Mouse (Mus musculus) embryonic facial prominence, embryonic 11.5 days (tissue): ENCODE measurements around the gene Ica1. TPM values are rescaled to one million over a fixed set of nuclear protein-coding genes. Genes with fewer than 3 reads are reported as not detected.

Source experiments
- ATAC-seq: fragments of 200-750 bp; cut with Nextera tagmentation; replicated peaks from 2 replicates; pipeline ENCODE4 v1.8.0; 2017; ENCODE audit warnings: low read depth; ENCODE audit not compliant: insufficient number of reproducible peaks, low FRiP score, low TSS enrichment
- DNase-seq: peaks from one replicate; pipeline ENCODE4 v3.0.0-alpha.2; 2015; ENCODE audit warnings: low spot score
- H3K27ac ChIP-seq: fragments of 300-500 bp; sonication (generic); replicated peaks from 2 replicates; pipeline ENCODE4 v1.5.1; 2014; ENCODE audit warnings: mild to moderate bottlenecking, low read depth, low read length, control low read depth
- H3K27me3 ChIP-seq: fragments of 300-500 bp; sonication (generic); 2 replicates; pipeline ENCODE4 v1.6.1; 2014; ENCODE audit warnings: mild to moderate bottlenecking, low read length, moderate library complexity, mixed read lengths; ENCODE audit not compliant: control insufficient read depth, insufficient read depth
- H3K36me3 ChIP-seq: fragments of 300-500 bp; sonication (generic); replicated peaks from 2 replicates; pipeline ENCODE4 v1.6.1; 2014; ENCODE audit warnings: low read depth, mild to moderate bottlenecking, low read length, moderate library complexity, mixed read lengths; ENCODE audit not compliant: control insufficient read depth, insufficient read depth
- H3K4me1 ChIP-seq: fragments of 300-500 bp; sonication (generic); 2 replicates; pipeline ENCODE4 v1.6.1; 2014; ENCODE audit warnings: low read length, mixed read lengths; ENCODE audit not compliant: control insufficient read depth, insufficient read depth
- H3K4me2 ChIP-seq: fragments of 300-500 bp; sonication (generic); 2 replicates; pipeline ENCODE4 v1.6.1; 2014; ENCODE audit warnings: low read depth, mild to moderate bottlenecking, control low read depth, low read length, moderate library complexity
- H3K4me3 ChIP-seq: fragments of 300-500 bp; sonication (generic); 2 replicates; pipeline ENCODE4 v1.5.1; 2014; ENCODE audit warnings: low read depth, low read length, control low read depth
- H3K9ac ChIP-seq: fragments of 300-500 bp; sonication (generic); replicated peaks from 2 replicates; pipeline ENCODE4 v1.6.1; 2014; ENCODE audit warnings: mild to moderate bottlenecking, control low read depth, low read length
- H3K9me3 ChIP-seq: fragments of 300-500 bp; sonication (generic); replicated peaks from 2 replicates; pipeline ENCODE4 v1.6.1; 2016; ENCODE audit warnings: mild to moderate bottlenecking, low read length, inconsistent platforms, mixed read lengths; ENCODE audit not compliant: control insufficient read depth
- WGBS: fragments of 180-500 bp; shearing (Covaris S2); extraction: QIAGEN DNeasy Blood & Tissue Kit; methylation state at CpG from one replicate; pipeline ENCODE4 v1.1.7; 2014; 5-methylcytosine and 5-hydroxymethylcytosine counted together
- polyA plus RNA-seq: library from polyadenylated mRNA; unstranded; fragments of >200 nt; fragmentation: Nextera tagmentation; extraction: Ambion mirVana; gene quantifications from 2 replicates; pipeline ENCODE4 v1.2.1, GENCODE M21; 2014

The Ica1 gene
- polyA plus RNA-seq, 1 experiment from 2014 or later, result 21.4 TPM

- Histone ChIP-seq H3K4me3 (no peak overlapping the region), H3K9me3 (no peaks in the 10 kb centered on the region), H3K27ac (peak overlapping the region; percentile 15; the same call in 1 of the 2 replicates), H3K4me1 (no peaks in the 10 kb centered on the region; the same call in 1 of the 2 replicates), H3K27me3 (no peaks in the 10 kb centered on the region), H3K9ac (no peak overlapping the region), H3K36me3 (no peaks in the 10 kb centered on the region), H3K4me2 (no peak overlapping the region; the same call in 1 of the 2 replicates)
- DNase-seq (peak; percentile 6), ATAC-seq (no peak; the same call in 1 of the 2 replicates)
- WGBS, result 45% methylated on average over 11 of the region's 11 CpGs
These were observed 85.0 kb downstream of the Ica1 start for GRCm38 (mm10) chr6:8693141-8693881.

- Histone ChIP-seq H3K4me2 (no peak overlapping the region), H3K36me3 (no peaks in the 10 kb centered on the region), H3K4me1 (no peaks in the 10 kb centered on the region; the same call in 1 of the 2 replicates), H3K27ac (no peak overlapping the region), H3K9ac (no peak overlapping the region), H3K9me3 (no peaks in the 10 kb centered on the region), H3K27me3 (no peaks in the 10 kb centered on the region), H3K4me3 (no peak overlapping the region)
- 0 out of 2 replicates have a peak, but pooled peaks have one; percentile 24 for ATAC-seq
- no peak for DNase-seq
- 69% methylated on average over 2 of the region's 2 CpGs for WGBS
These were observed 86.9 kb downstream of the Ica1 start for GRCm38 (mm10) chr6:8691199-8691975.

GRCm38 (mm10) chr6:8690441-8690840 lies 87.8 kb downstream of the Ica1 start:
- H3K36me3 ChIP-seq, result no peaks in the 10 kb centered on the region
- no peak for ATAC-seq
- no peak for DNase-seq
- H3K9me3 ChIP-seq, result no peaks in the 10 kb centered on the region
- no peak overlapping the region for H3K27ac ChIP-seq
- H3K4me2 ChIP-seq, result no peak overlapping the region
- 41% methylated on average over 3 of the region's 3 CpGs for WGBS
- no peak overlapping the region for H3K4me3 ChIP-seq
- H3K9ac ChIP-seq, result no peak overlapping the region
- no peaks in the 10 kb centered on the region for H3K27me3 ChIP-seq
- H3K4me1 ChIP-seq, result no peaks in the 10 kb centered on the region; the same call in 1 of the 2 replicates

GRCm38 (mm10) chr6:8686678-8687580 lies 91.4 kb downstream of the Ica1 start:
- no peak overlapping the region for H3K4me2 ChIP-seq
- WGBS, result 89% methylated on average over 14 of the region's 14 CpGs
- H3K36me3 ChIP-seq, result no peaks in the 10 kb centered on the region
- no peaks in the 10 kb centered on the region for H3K9me3 ChIP-seq
- H3K9ac ChIP-seq, result no peak overlapping the region
- no peak overlapping the region for H3K27ac ChIP-seq
- DNase-seq, result no peak
- H3K4me3 ChIP-seq, result no peak overlapping the region
- no peak for ATAC-seq
- H3K4me1 ChIP-seq, result no peaks in the 10 kb centered on the region
- H3K27me3 ChIP-seq, result no peaks in the 10 kb centered on the region

GRCm38 (mm10) chr6:8683379-8683778 lies 94.9 kb downstream of the Ica1 start:
- WGBS, result 89% methylated on average over 10 of the region's 10 CpGs
- DNase-seq, result no peak

GRCm38 (mm10) chr6:8680931-8681330 lies 97.4 kb downstream of the Ica1 start:
- no peaks in the 10 kb centered on the region for H3K4me1 ChIP-seq
- no peak overlapping the region for H3K9ac ChIP-seq
- H3K27ac ChIP-seq, result no peak overlapping the region
- no peak overlapping the region for H3K4me3 ChIP-seq
- DNase-seq (no peak), ATAC-seq (no peak)
- H3K4me2 ChIP-seq, result no peak overlapping the region
- H3K27me3 ChIP-seq, result no peaks in the 10 kb centered on the region
- H3K36me3 ChIP-seq, result no peaks in the 10 kb centered on the region
- WGBS, result 87% methylated on average over 8 of the region's 8 CpGs
- no peaks in the 10 kb centered on the region for H3K9me3 ChIP-seq

More at GRCm38 (mm10) chr6:8683379-8683778, 94.9 kb downstream of the Ica1 start:
- Histone ChIP-seq H3K9ac (no peak overlapping the region), H3K4me1 (no peaks in the 10 kb centered on the region), H3K27me3 (no peaks in the 10 kb centered on the region), H3K4me2 (no peak overlapping the region), H3K36me3 (no peaks in the 10 kb centered on the region), H3K27ac (no peak overlapping the region), H3K9me3 (no peaks in the 10 kb centered on the region), H3K4me3 (no peak overlapping the region)
- no peak for ATAC-seq

GRCm38 (mm10) chr6:8673013-8673412 lies 105.3 kb downstream of the Ica1 start:
- Histone ChIP-seq H3K9ac (no peak overlapping the region), H3K9me3 (no peaks in the 10 kb centered on the region), H3K36me3 (no peaks in the 10 kb centered on the region), H3K4me2 (no peak overlapping the region), H3K4me3 (no peak overlapping the region), H3K4me1 (no peaks in the 10 kb centered on the region), H3K27me3 (no peaks in the 10 kb centered on the region), H3K27ac (no peak overlapping the region)
- no peak for ATAC-seq
- WGBS, result 82% methylated on average over 4 of the region's 4 CpGs
- DNase-seq, result no peak
